Mouse (Mus musculus) heart, embryonic 11.5 days (tissue): ENCODE data around the gene Endou. TPM values are rescaled to one million over a fixed set of nuclear protein-coding genes. Genes with fewer than 3 reads are reported as not detected.

Source experiments
- polyA plus RNA-seq: library from polyadenylated mRNA; unstranded; fragments of >200 nt; fragmentation: Nextera tagmentation; extraction: Ambion mirVana; gene quantifications from 2 replicates; pipeline ENCODE4 v1.2.1, GENCODE M21; 2014

Endou gene
- polyA plus RNA-seq, 1 experiment from 2014 or later, result not detected

Other genes starting within 250 kb of the Endou start
- gene Rpap3, start 25.5 kb downstream of the Endou start, polyA plus RNA-seq, result 30.4 and 30.5 TPM in 2 replicates
- 8.3 and 8.5 TPM in 2 replicates for gene Rapgef3, start 36.6 kb upstream of the Endou start, polyA plus RNA-seq
- gene Slc48a1, start 47.2 kb upstream of the Endou start, polyA plus RNA-seq, result 45.1 and 51.1 TPM in 2 replicates
- gene Hdac7, start 113.2 kb upstream of the Endou start, polyA plus RNA-seq, result 24.6 and 25.0 TPM in 2 replicates
- 0.62 and 0.72 TPM in 2 replicates for gene Vdr, start 179.3 kb upstream of the Endou start, polyA plus RNA-seq
- 30.1 and 34.9 TPM in 2 replicates for gene Tmem106c, start 232.9 kb upstream of the Endou start, polyA plus RNA-seq